Mouse (Mus musculus): ENCODE measurements around the gene Abhd12b.
"Not testable (repeated sequence)": the region's sequence is repeated elsewhere in the genome, so short reads cannot be mapped to it uniquely, and the experiment has no call there.

The Abhd12b gene

GRCm38 (mm10) chr12:70183507-70183906, 29.6 kb downstream of the Abhd12b start:
- in situ Hi-C loops (cut with MboI; ENCODE audit: unreplicated experiment in 2 of 2): not testable (repeated sequence)

GRCm38 (mm10) chr12:70184173-70184783, 30.3 kb downstream of the Abhd12b start:
- in situ Hi-C loops (cut with MboI; ENCODE audit: unreplicated experiment in 2 of 2): no loop called here

GRCm38 (mm10) chr12:70192267-70192727, 38.4 kb downstream of the Abhd12b start:
- in situ Hi-C loops (cut with MboI; ENCODE audit: unreplicated experiment in 2 of 2): no loop called here

- in situ Hi-C loops (cut with MboI; ENCODE audit: unreplicated experiment in 2 of 2): no loop called here
These were observed 41.5 kb downstream of the Abhd12b start for GRCm38 (mm10) chr12:70195426-70195825.

- in situ Hi-C loops (cut with MboI; ENCODE audit: unreplicated experiment in 2 of 2): no loop called here
These were observed 42.4 kb downstream of the Abhd12b start for GRCm38 (mm10) chr12:70196341-70196740.

GRCm38 (mm10) chr12:70201926-70202529, 48.1 kb downstream of the Abhd12b start:
- in situ Hi-C loops (cut with MboI; ENCODE audit: unreplicated experiment in 2 of 2): no loop called here

- in situ Hi-C loops (cut with MboI; ENCODE audit: unreplicated experiment in 2 of 2): no loop called here
These were observed 50.5 kb downstream of the Abhd12b start for GRCm38 (mm10) chr12:70204433-70204832.

- in situ Hi-C loops (cut with MboI; ENCODE audit: unreplicated experiment in 2 of 2): no loop called here
These were observed 54.3 kb downstream of the Abhd12b start for GRCm38 (mm10) chr12:70208214-70208613.

GRCm38 (mm10) chr12:70212501-70212900, 58.6 kb downstream of the Abhd12b start:
- in situ Hi-C loops (cut with MboI; ENCODE audit: unreplicated experiment in 2 of 2): no loop called here

- in situ Hi-C loops (cut with MboI; ENCODE audit: unreplicated experiment in 2 of 2): no loop called here
These were observed 59.7 kb downstream of the Abhd12b start for GRCm38 (mm10) chr12:70213601-70214000.

GRCm38 (mm10) chr12:70214281-70214680, 60.3 kb downstream of the Abhd12b start:
- in situ Hi-C loops (cut with MboI; ENCODE audit: unreplicated experiment in 2 of 2): no loop called here

GRCm38 (mm10) chr12:70216229-70216800, 62.4 kb downstream of the Abhd12b start:
- in situ Hi-C loops (cut with MboI; ENCODE audit: unreplicated experiment in 2 of 2): no loop called here

GRCm38 (mm10) chr12:70218795-70219540, 65.0 kb downstream of the Abhd12b start:
- in situ Hi-C loops (cut with MboI; ENCODE audit: unreplicated experiment in 2 of 2): no loop called here

GRCm38 (mm10) chr12:70221425-70221824, 67.5 kb downstream of the Abhd12b start:
- in situ Hi-C loops (cut with MboI; ENCODE audit: unreplicated experiment in 2 of 2): no loop called here

- in situ Hi-C loops (cut with MboI; ENCODE audit: unreplicated experiment in 2 of 2): no loop called here
These were observed 69.4 kb downstream of the Abhd12b start for GRCm38 (mm10) chr12:70223331-70223730.

- in situ Hi-C loops (cut with MboI; ENCODE audit: unreplicated experiment in 2 of 2): loop anchor here in 1 of 2 experiments (25.0 kb wide), 1 partner anchor 464 kb away; no protein-coding TSS in a partner anchor
These were observed 72.7 kb downstream of the Abhd12b start for GRCm38 (mm10) chr12:70226655-70227054.

GRCm38 (mm10) chr12:70227121-70227932, 73.4 kb downstream of the Abhd12b start:
- in situ Hi-C loops (cut with MboI; ENCODE audit: unreplicated experiment in 2 of 2): loop anchor here in 1 of 2 experiments (25.0 kb wide), 1 partner anchor 465 kb away; no protein-coding TSS in a partner anchor

GRCm38 (mm10) chr12:70228155-70228554, 74.2 kb downstream of the Abhd12b start:
- in situ Hi-C loops (cut with MboI; ENCODE audit: unreplicated experiment in 2 of 2): loop anchor here in 1 of 2 experiments (25.0 kb wide), 1 partner anchor 466 kb away; no protein-coding TSS in a partner anchor

- in situ Hi-C loops (cut with MboI; ENCODE audit: unreplicated experiment in 2 of 2): loop anchor here (5.0 to 25.0 kb wide), 7 partner anchors 156 to 684 kb away; no protein-coding TSS in a partner anchor
These were observed 77.4 kb downstream of the Abhd12b start, which contains the start of gene Pygl for GRCm38 (mm10) chr12:70231294-70231693. Gene Pygl (minus strand): TSS chr12:70231488.

GRCm38 (mm10) chr12:70232020-70232544, 78.1 kb downstream of the Abhd12b start:
- in situ Hi-C loops (cut with MboI; ENCODE audit: unreplicated experiment in 2 of 2): loop anchor here (5.0 to 25.0 kb wide), 7 partner anchors 157 to 683 kb away; no protein-coding TSS in a partner anchor

Data from v-Abl transformed pro-B cells (cell line).